Mouse (Mus musculus) myocyte (in vitro differentiated cells): ENCODE data around the gene Tspan9. TPM values are rescaled to one million over a fixed set of nuclear protein-coding genes. Genes with fewer than 3 reads are reported as not detected.

Source experiments
- H3K27me3 ChIP-seq: one replicate; pipeline ENCODE4 v1.6.1; 2011; ENCODE audit not compliant: control insufficient read depth, insufficient read depth, insufficient read length
- H3K36me3 ChIP-seq: one replicate; pipeline ENCODE4 v1.6.1; 2011; ENCODE audit not compliant: control insufficient read depth, insufficient read depth
- H3K4me2 ChIP-seq: one replicate; pipeline ENCODE4 v1.6.1; 2011; ENCODE audit warnings: low read depth, control low read depth
- H3K4me3 ChIP-seq: one replicate; pipeline ENCODE4 v1.5.1; 2011; ENCODE audit warnings: mild to moderate bottlenecking, control low read depth, moderate library complexity
- H3K79me2 ChIP-seq: one replicate; pipeline ENCODE4 v1.6.1; 2011; ENCODE audit not compliant: control insufficient read depth, insufficient read depth
- H3ac ChIP-seq: one replicate; pipeline ENCODE4 v1.6.1; 2011; ENCODE audit not compliant: control insufficient read depth, insufficient read length
- CEBPB ChIP-seq: IDR thresholded peaks from 2 replicates; pipeline ENCODE4 v1.6.1; 2011; ENCODE audit warnings: mild to moderate bottlenecking, moderate library complexity; ENCODE audit not compliant: poor library complexity, insufficient read depth, severe bottlenecking
- E2F4 ChIP-seq: IDR thresholded peaks from one replicate; pipeline ENCODE4 v1.6.1; 2011; ENCODE audit warnings: mild to moderate bottlenecking, control low read depth, moderate library complexity; ENCODE audit not compliant: insufficient read depth
- MAX ChIP-seq: IDR thresholded peaks from one replicate; pipeline ENCODE4 v1.6.1; 2011; ENCODE audit warnings: low read depth, mild to moderate bottlenecking, control low read depth
- MYOD1 ChIP-seq, 3 experiments: IDR thresholded peaks; one replicate each; pipeline ENCODE4 v1.6.1; 2011; ENCODE audit warnings: control low read depth in 2 of 3, low read depth in 2 of 3, mild to moderate bottlenecking in 2 of 3, moderate library complexity in 1 of 3; ENCODE audit not compliant: insufficient read length in 2 of 3, control insufficient read depth in 1 of 3
- MYOG ChIP-seq, 3 experiments: IDR thresholded peaks; one replicate each; pipeline ENCODE4 v1.6.1; 2011; ENCODE audit warnings: control low read depth in 2 of 3, low read depth in 2 of 3, mild to moderate bottlenecking in 2 of 3; ENCODE audit not compliant: insufficient read length in 2 of 3, control insufficient read depth in 1 of 3, insufficient read depth in 1 of 3
- POLR2A ChIP-seq: IDR thresholded peaks from one replicate; pipeline ENCODE4 v1.6.1; 2011; ENCODE audit warnings: low read depth, mild to moderate bottlenecking, control low read depth, moderate library complexity; ENCODE audit not compliant: insufficient read length
- POLR2AphosphoS2 ChIP-seq: IDR thresholded peaks from one replicate; pipeline ENCODE4 v1.6.1; 2011; ENCODE audit warnings: low read depth, control low read depth; ENCODE audit not compliant: insufficient read length
- REST ChIP-seq: IDR thresholded peaks from one replicate; pipeline ENCODE4 v1.6.1; 2011; ENCODE audit warnings: mild to moderate bottlenecking, control low read depth, moderate library complexity; ENCODE audit not compliant: insufficient read depth, insufficient read length
- SRF ChIP-seq: IDR thresholded peaks from one replicate; pipeline ENCODE4 v1.6.1; 2011; ENCODE audit warnings: low read depth; ENCODE audit not compliant: control insufficient read depth, insufficient read length
- TCF12 ChIP-seq: IDR thresholded peaks from one replicate; pipeline ENCODE4 v1.6.1; 2011; ENCODE audit warnings: mild to moderate bottlenecking, control low read depth; ENCODE audit not compliant: poor library complexity, insufficient read depth, severe bottlenecking
- TCF3 ChIP-seq: IDR thresholded peaks from one replicate; pipeline ENCODE4 v1.6.1; 2011; ENCODE audit warnings: low read depth, control low read depth; ENCODE audit not compliant: insufficient read length
- USF1 ChIP-seq: IDR thresholded peaks from one replicate; pipeline ENCODE4 v1.6.1; 2011; ENCODE audit warnings: low read depth, mild to moderate bottlenecking, control low read depth, moderate library complexity
- polyA plus RNA-seq: library from polyadenylated mRNA; unstranded; fragments of >200 nt; fragmentation: generic; extraction: Trizol; gene quantifications from one replicate; pipeline ENCODE4 v1.2.1, GENCODE M21; 2012; ENCODE audit warnings: missing spikeins

Tspan9 gene
- polyA plus RNA-seq, 1 experiment, result 227 TPM

GRCm38 (mm10) chr6:128095131-128095530 lies 48.3 kb downstream of the Tspan9 start:
- Histone ChIP-seq H3K4me2 (no peak overlapping the region), H3K79me2 (no peaks in the 10 kb centered on the region), H3K36me3 (no peaks in the 10 kb centered on the region), H3K4me3 (no peak overlapping the region), H3ac (no peak overlapping the region), H3K27me3 (no peaks in the 10 kb centered on the region)
- TF ChIP-seq REST (no peak), POLR2A (no peak), MYOG (IDR thresholded peaks at IDR 0.05; ENCODE audit: control insufficient read depth in 1 of 3, insufficient read depth in 1 of 3, insufficient read length in 2 of 3, low read depth in 2 of 3) (no peak), CEBPB (no peak), USF1 (no peak), TCF12 (no peak), SRF (no peak), MAX (no peak), MYOD1 (IDR thresholded peaks at IDR 0.05; ENCODE audit: control insufficient read depth in 1 of 3, insufficient read length in 2 of 3, low read depth in 2 of 3) (no peak), E2F4 (no peak), TCF3 (no peak), POLR2AphosphoS2 (no peak)

- TF ChIP-seq MAX (no peak), USF1 (no peak), SRF (no peak), TCF12 (no peak), REST (no peak), E2F4 (no peak), POLR2AphosphoS2 (no peak), POLR2A (no peak), MYOG (IDR thresholded peaks at IDR 0.05; ENCODE audit: control insufficient read depth in 1 of 3, insufficient read depth in 1 of 3, insufficient read length in 2 of 3, low read depth in 2 of 3) (no peak), MYOD1 (IDR thresholded peaks at IDR 0.05; ENCODE audit: control insufficient read depth in 1 of 3, insufficient read length in 2 of 3, low read depth in 2 of 3) (no peak), CEBPB (no peak), TCF3 (no peak)
- no peak overlapping the region for H3ac ChIP-seq
- H3K79me2 ChIP-seq, result no peaks in the 10 kb centered on the region
Measured at GRCm38 (mm10) chr6:128093856-128094628, 49.4 kb downstream of the Tspan9 start.

GRCm38 (mm10) chr6:128092621-128093020 lies 50.8 kb downstream of the Tspan9 start:
- Histone ChIP-seq H3ac (no peak overlapping the region), H3K79me2 (no peaks in the 10 kb centered on the region), H3K4me2 (no peak overlapping the region), H3K27me3 (no peaks in the 10 kb centered on the region), H3K36me3 (no peaks in the 10 kb centered on the region), H3K4me3 (no peak overlapping the region)
- TF ChIP-seq POLR2AphosphoS2 (no peak), CEBPB (no peak), SRF (no peak), USF1 (no peak), MYOD1 (IDR thresholded peaks at IDR 0.05; ENCODE audit: control insufficient read depth in 1 of 3, insufficient read length in 2 of 3, low read depth in 2 of 3) (no peak), REST (no peak), POLR2A (no peak), MYOG (IDR thresholded peaks at IDR 0.05; ENCODE audit: control insufficient read depth in 1 of 3, insufficient read depth in 1 of 3, insufficient read length in 2 of 3, low read depth in 2 of 3) (no peak), TCF12 (no peak), E2F4 (no peak), TCF3 (no peak), MAX (no peak)

More at GRCm38 (mm10) chr6:128093856-128094628, 49.4 kb downstream of the Tspan9 start:
- H3K4me2 ChIP-seq, result no peak overlapping the region
- H3K36me3 ChIP-seq, result no peaks in the 10 kb centered on the region
- no peaks in the 10 kb centered on the region for H3K27me3 ChIP-seq
- H3K4me3 ChIP-seq, result no peak overlapping the region

- Histone ChIP-seq H3ac (no peak overlapping the region), H3K79me2 (no peaks in the 10 kb centered on the region), H3K27me3 (no peaks in the 10 kb centered on the region), H3K4me2 (no peak overlapping the region), H3K36me3 (no peaks in the 10 kb centered on the region), H3K4me3 (no peak overlapping the region)
- TF ChIP-seq MYOG (IDR thresholded peaks at IDR 0.05; ENCODE audit: control insufficient read depth in 1 of 3, insufficient read depth in 1 of 3, insufficient read length in 2 of 3, low read depth in 2 of 3) (no peak), REST (no peak), E2F4 (no peak), CEBPB (no peak), POLR2A (no peak), MYOD1 (IDR thresholded peaks at IDR 0.05; ENCODE audit: control insufficient read depth in 1 of 3, insufficient read length in 2 of 3, low read depth in 2 of 3) (no peak), SRF (no peak)
Measured at GRCm38 (mm10) chr6:128091833-128092166, 51.6 kb downstream of the Tspan9 start.
